Mouse (Mus musculus) heart, adult 11 months (tissue): ENCODE measurements around the gene Efcab11.
A peak's percentile ranks its signal among the peaks of the same experiment; 100 is the strongest.

ENCODE experiments used
- DNase-seq: peaks from one replicate; pipeline ENCODE4 v3.0.0; 2022

The Efcab11 gene

DNA sequence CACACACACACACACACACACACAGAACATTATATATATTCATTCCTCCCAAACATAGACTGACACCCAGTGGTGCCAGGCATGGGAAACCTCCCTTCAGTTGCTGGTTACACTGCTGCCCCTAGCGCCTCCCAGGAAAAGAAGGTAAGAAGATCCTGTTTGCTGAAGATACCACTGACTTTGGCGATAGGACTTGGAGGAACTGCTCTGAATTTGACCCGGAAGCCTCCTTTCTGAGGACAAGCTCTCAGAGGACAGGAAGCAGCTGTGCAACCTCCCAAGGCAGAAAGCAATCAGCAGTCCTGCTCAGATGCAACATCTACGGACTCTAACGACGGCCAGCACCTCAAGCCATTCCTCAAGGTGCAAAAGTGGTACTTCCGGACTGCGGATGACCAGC lies 142.6 kb downstream of the Efcab11 start:
- peak; percentile 90 for DNase-seq

DNA sequence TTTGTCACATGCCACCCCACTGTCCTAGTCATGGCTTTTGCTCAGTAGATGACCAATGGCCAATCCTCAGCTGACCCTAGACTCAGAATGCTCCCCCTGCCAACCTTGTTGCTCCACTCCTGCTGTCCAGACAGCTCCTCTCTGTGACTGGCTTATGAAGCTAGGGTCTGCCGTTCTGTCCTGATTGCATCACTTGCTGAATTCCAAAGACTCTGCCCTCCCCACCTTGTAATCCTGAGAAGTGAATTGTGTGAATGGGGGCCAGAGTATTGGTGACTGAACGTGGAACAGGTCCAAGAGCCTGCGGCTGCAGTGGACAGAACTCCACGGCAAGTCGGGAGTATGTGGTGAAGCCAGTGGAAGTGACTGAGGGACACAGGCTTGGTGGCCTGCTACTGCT lies 145.0 kb downstream of the Efcab11 start:
- DNase-seq = peak; percentile 50

DNA sequence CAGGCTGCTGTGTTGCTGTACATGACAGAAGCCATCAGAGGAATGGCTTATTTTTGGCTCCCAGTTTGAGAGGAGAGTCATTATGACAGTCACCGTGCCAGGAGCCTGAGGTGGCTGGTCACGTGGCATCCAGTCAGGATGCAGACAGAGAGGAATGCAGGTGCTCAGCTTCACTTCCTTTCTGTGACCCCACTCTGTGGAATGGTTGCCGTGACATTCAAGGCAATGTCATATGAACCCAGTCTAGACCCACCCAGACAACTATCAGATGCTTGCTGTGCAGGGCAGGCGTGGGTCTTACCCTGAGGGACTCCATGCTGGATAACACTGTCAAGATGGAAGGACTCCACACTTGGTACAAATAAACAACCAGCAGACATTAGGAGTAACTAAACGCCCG lies 146.0 kb downstream of the Efcab11 start:
- peak; percentile 82 for DNase-seq

DNA sequence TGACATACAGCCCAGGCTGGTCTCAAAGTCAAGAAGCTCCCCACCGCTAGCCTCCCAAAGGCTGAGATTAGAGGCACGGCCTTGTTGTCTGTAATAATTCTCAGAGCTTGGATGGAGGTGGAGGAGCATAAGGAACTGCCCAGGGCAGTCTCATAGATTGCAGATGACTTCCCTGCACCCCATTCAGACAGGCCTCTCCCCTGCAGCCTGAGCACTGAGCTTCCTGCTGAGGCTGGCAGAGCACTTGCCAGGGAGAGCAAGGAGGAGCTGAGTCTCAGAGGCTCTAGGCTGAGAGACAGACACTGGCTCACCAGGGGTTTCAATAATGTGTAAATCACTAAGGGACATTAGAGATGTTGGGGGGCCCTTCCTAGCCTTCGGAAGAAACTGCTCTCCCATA lies 147.3 kb downstream of the Efcab11 start:
- peak; percentile 80 for DNase-seq

DNA sequence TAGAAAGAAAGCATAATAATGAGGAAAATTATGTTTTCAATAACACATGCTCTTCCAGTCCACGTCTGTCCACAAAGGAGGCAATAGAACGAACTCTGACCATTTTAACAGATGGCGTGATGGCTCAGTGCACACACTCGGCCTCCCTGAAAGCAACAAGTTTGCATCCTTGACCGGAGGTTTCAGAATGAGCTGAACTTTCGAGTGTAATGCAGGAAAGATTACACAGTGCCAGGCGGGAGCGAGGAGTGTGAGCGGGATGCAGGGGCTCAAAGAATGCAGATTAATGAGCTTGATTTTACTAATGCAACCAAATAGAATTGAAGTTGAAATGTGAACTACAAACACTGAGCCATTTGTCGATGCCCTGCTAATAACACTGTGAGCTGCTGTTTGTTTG lies 149.1 kb downstream of the Efcab11 start:
- DNase-seq = peak; percentile 79

DNA sequence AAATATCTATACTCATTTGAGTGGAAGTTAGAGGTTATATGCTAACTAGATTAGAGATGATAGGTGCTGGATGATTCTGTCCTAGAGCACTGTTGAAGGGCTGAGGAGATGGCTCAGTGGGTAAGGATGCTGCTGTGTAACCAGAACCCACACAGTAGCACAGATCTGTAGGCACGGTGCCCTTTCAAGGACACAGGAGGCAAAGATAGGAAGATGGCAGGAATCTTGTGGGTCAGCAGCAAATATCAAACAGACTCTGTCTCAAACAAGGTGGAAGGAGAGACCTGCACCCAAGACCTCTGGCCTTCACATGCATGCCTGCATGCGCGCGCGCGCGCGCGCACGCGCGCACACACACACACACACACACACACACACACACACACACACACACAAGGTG lies 160.0 kb downstream of the Efcab11 start:
- DNase-seq = peak; percentile 77

DNA sequence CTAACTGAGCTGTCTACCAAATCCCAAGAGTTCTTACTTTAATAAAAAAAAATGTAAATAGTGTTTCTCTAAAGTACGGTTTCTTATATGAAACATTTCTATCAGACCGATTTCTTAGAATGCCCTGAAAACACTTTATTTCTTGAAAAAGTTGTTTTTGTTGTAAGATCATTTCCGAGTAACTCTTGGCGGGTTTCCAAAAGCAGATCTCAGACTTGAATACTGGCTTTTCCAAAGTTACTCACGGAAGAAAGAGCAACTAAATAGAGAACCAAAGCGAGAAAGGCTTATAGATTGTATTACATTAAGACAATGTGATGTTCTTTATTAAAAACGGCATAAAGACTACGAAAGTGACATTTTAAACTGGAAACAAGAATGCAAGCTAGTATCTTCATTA lies 160.4 kb downstream of the Efcab11 start:
- DNase-seq = no peak

DNA sequence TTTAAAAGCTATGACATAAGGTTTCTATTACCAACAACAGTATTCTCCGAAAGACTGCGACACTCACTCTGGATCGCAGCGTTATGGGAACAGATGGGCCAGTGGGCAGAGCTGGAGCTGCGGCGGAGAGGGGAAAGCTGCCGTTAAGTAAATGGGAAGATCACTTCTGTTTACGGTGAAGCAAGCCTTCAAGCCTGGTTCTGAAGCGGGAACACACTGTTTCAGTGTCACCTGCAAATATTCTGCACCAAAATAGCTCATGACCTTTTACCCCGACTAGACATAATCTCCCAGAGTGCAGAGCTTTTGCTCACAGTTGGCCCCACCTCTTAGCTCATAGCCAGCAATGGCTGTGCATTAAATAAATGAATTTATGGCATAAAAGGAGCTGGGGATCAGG lies 162.9 kb downstream of the Efcab11 start:
- DNase-seq = peak; percentile 91

DNA sequence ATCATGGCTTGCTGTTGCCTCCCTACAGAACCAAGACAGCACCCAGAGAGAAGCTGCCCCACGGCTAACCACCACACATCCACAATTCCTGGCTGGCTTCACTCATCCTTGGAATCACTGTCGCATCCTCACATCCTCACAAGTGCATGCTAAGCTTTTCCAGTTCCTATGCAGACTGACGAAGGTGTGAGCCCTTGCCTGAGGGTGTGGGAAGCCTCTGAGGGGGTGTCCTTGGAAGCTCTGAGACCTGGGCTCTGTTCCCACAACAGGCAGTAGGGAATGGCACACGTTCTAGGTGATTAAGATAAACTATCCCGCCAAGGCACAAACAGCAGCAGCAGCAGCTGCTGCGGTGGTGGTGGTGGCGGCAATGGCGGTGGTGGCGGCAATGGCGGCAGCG lies 164.5 kb downstream of the Efcab11 start:
- peak; percentile 70 for DNase-seq

DNA sequence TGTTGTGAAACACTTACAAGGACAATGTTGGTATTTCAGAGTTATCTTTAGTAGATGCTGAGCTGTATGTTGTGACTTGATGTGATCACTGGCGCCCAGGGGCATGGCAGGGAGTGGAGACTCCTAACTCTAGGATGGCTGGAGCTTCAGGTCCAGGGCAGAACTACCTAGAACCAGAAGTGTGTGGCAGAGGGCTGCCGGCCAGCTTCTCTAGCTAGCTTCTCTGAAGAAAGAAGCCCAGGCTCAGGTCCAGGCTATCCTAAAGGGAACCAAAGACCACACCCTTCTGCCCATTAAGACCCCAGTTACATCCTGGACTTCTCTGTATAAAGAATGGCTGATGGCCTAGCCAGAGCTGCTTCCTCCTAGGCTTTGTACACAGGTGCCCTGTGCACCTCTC lies 166.1 kb downstream of the Efcab11 start:
- peak; percentile 56 for DNase-seq

DNA sequence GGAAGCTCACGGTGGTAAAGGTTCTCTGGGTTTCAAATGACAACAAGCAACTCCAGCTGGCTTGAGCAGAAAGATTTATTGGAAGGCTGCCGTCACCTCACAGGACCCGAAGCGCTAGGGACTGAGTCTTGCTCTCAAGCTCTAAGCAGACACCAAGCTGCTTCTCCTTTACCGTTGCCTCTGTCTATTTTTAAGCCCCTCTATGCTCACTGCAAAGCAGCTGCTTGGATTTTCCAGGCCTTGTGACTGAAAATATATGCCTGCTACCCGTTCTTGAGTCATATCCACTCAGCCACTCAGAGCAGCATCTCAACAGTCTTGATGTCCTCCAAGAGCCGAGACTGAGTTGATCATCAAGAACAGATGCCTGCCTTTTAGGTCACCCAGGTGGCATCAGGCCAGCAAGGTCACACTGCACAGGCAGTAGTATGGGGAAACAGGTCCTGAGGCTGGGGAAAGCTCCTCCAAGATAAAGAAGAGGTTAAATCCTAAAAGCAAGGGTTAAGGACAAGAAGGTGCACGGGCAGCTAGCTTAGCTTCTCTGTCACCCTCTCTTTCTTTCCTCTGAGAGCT lies 168.1 kb downstream of the Efcab11 start:
- DNase-seq = peak; percentile 98

DNA sequence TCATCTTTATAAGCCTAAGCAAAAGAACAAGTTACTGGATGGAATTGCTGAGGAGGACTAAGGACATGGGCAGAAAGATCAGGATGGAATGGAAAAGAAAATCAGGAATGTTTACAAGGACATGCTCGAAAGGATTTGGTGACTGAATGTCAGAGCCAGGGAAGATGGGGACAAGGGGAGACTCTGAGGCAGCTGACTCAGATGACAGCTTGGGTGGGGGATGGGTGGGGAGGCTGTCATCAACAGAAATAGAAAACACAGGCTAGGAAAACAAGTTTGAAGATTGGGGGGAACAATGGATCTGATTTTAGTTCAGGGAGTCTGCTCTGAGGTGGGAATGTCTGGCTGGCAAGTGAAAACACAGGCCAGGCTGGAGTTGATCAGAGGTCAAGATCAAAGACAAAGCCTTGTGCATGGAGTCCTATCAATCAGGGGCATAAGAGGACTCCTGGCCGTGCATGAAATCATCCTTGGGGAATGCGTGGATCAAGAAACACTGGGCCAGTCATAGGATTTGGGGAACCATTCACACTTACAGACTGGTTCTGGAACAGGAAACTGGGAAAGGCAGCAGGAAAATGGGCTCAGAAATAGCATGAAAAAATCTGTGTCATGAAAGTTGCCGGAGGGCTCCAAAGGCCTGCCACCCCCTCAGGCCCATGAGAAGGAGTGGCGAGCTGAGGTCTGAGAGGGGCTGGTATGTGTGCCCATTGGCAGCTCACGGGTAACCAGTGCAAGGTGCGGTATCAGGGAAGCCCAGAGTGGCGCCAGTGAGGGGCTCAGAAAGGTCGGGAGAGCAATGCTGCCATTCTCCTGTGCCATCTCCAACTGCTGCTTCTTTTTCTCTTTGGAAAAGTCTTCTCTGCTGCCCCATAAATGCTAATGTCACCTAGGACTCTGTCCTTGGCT lies 168.9 kb downstream of the Efcab11 start:
- peak; percentile 91 for DNase-seq

DNA sequence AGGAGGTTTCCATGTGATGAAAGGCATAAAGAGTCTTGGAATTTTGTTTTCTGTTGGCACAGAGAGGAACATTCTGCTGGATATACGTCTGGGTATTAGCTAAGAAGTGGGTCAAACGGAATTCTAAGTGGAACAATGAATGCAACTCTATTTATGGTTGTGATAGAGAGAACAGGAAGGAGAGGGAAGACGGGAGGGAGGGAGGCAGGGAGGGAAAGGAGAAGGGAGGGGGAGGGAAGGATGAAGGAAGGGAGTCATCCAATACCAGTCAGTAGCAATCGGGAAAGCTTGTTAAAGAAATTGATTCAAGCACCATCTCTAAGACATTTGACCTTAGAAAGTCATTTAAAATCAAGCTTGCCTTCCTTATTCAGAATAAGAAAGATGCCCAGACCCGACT lies 172.0 kb downstream of the Efcab11 start:
- no peak for DNase-seq

DNA sequence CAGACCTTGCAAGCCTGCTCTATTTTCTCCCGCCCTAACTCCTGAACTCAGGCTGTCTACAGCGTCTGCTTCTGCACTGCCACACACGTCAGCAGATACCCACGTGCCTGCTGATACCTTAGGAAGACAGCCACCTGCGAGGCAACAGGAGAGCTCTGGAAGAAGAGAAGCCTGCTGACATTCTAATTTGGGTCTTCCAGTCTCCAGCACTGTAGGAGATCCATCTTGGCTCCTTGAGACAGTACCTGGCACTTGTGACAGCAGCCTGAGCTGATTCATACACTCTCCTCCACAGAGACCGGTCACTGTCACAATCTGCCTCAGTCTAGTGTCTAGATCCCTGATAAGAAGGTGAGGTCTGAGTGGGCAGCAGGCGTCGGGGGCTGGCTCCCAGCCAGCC lies 182.0 kb downstream of the Efcab11 start:
- DNase-seq = no peak

DNA sequence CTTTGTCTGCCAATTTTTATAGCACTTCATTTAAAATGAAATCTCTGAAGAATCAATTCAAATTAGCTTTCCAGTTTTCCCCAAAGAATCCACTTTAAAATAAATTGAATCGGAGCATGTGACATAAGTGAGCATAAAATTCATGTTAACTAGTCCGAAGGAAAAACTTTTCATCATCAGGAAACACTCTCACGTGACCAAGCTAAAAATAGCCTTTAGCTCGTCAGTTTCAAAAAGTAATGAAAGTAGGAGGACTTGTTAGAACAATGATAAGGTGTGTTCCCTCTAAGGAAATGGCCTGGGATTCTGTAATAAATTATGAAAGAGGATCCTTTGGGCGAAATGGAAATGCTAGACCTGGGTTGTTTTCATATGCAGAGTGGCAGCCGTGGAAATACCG lies 183.9 kb downstream of the Efcab11 start:
- no peak for DNase-seq

DNA sequence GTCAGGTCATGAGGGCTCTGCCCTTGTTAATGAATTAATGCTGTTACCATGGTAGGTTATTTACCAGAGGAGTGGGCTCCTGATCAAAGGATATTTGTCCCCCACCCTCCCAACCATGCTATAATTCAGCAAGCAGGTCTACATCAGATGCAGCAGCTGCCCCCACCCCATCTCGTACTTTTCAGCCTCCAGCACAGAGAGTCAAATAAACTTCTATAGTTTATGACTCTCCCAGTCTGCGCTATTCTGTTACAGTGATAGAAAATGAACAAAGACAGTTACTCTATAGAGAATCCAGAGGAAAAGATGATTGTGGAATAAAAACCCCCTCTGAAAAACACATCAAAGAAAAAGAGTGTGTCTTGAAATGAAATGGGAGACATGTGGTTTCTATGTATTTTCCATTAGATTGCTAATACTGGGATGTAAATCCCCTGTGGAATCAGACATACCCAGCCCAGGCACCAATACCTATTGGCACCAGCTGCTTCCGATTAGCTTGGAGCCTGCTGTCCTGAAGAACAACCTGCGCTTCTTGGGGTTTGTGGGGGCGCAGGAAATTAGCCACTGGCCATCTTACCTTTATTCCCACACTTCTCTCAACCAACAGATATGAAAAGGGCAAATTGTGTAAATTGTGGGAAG lies 184.7 kb downstream of the Efcab11 start:
- peak; percentile 78 for DNase-seq

DNA sequence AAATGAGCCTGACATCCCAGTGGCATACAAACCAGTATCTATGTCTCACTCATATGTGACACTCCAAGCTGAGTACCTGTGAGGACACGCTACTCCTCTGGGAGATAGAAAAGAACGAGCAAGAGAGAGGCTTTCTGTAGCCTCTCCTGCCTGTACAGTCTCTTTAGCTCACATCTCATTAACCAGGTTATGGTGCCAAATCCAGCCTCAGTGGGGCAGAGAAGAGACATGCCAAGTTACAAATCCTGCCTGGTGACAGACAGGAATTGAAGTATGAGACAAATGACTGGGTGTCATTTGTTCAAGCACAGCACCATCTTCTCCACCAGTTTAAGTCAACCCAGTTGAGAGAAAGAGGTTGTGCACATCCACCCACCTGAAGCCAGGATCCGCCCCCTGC lies 190.2 kb downstream of the Efcab11 start:
- DNase-seq = no peak

DNA sequence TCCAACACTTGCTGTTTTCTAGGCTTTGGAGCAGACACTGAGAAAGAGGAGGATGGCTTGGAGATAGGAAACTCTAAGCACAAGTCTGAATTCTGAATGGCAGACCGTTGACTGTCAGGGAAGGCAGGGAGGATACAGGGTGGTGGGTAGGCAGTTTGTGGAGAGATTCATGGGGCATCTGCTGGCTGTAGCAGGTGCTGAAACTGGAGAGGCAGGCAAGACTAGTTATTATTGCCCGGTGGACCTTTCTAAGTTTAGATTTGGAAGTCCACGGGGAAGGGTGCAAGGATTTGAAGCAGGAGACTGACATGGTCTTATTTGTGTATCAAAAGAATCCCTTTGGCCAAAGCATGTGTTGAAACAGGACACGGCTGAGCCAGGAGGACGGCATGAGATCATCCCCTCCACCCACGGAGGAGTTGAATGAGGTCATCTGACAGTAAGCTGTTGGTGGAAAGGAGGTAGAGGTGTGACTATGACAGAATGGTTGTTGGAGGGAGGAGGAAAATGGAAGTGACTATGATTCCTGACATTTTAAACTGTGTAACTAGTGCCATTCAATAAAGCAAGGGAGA lies 197.7 kb downstream of the Efcab11 start:
- no peak for DNase-seq

DNA sequence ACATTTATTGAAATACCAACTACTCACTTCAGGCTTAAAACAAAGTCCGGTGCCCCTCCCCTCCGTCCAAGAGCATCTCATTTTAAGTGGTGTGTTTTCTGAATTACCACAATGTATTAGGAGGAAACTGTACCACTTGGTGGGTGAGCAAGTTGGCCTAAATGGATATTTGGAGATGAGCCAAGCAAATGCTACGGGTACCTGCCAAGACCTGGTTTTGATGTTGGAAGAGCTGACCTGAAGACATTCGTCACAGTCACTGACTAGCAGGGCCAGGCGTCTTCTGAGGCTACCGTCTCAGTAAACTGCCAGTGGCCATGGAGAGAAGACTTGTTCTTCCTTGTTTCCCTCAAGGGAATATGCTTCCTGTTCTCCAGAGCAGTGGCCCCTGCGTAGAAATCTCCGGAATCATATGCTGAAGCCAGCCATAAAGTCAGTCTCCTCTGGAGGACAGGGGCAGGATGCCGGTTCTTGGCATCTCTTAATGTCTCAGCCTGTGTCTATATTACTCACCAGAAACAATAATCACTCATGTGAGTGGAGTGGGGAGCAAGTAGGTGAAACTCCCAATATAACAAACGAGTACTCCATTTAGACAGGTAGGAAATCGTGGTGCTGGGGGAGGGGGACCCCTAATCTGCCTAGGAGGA lies 198.7 kb downstream of the Efcab11 start:
- DNase-seq = peak; percentile 93

DNA sequence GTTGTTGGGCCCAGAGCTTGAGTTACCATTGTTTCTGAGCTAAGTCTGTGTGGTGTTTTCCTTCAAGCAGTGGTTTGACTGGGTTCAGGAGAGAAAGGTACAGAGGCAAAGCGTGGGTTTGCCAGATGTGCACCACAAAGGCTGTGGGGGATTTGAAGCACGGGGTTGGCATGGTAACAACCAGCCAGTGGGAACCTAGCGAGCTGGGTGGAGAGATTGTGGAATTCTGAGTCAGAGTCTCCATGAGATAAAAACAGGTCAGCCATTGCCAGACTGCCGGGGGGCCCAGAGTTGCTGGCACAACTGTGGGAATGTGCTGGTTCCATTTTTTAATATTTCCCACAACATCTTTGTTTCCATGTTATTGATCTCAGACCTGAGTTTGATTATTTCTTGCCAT lies 202.6 kb downstream of the Efcab11 start:
- DNase-seq = no peak

DNA sequence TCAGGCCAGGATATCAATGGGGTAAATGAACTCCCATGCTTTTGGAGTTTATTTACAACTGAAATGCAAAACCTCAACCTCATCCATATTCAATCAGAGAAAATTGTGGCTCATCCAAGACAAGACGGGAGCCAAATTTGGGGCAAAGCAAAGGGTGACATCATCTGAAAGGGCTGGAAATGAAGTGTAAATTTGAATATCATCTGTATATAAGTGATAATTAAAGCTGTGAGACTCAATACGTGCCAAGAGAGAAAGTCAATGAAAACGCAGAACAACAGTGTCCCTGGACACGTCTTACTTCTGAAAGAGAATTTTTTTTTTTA lies 212.4 kb downstream of the Efcab11 start:
- DNase-seq = no peak

DNA sequence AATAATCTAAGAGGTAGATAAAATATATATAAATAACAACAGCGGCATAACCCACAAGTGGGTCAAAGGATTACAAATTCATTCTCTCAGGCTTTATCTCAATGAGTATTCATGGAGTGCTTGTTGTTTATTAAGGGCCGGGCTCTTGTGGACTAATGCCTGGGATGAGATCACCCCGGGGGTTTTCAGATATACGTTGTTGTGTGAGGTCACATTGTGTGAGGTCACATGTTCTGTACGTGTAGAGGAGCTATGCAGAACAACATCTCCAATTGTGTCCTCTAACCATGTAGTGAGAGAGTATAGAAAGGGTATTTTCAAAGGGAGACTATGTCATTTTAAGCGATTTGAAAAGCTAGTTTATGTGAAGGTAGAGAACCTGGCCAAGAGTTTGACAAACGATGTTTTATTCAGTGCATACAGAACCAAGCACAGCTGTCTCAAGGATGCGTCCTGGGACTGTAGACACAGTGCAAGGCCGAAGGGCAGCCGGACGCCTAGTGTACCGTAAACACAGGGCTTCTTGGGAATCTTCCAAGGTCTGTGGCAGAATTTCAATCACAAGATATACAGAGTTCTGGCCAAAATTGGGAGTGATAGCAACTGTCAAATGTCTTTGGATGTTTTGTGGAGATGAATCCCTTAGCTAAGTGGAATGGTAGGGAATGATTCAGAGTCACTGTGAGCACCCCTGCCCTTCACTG lies 212.9 kb downstream of the Efcab11 start:
- DNase-seq = peak; percentile 93

DNA sequence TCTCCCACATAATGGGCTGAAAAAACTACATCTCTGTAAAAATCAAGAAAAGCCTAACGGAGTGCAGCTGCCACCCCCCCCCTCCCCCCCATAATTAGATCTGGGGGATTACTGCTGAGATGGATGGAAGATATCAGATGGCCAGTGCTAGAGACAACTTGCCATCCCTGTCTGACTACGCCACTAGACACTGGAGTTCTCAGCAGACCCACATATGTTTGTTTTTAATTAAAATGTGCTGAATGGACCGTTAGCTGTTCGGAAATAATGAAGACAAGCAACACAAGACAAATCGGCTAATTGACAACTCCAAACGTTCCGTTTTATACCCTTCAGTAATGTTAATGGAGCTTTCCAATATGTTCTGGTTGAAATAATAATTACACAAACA lies 213.5 kb downstream of the Efcab11 start:
- no peak for DNase-seq
